In the genomic region with DNA sequence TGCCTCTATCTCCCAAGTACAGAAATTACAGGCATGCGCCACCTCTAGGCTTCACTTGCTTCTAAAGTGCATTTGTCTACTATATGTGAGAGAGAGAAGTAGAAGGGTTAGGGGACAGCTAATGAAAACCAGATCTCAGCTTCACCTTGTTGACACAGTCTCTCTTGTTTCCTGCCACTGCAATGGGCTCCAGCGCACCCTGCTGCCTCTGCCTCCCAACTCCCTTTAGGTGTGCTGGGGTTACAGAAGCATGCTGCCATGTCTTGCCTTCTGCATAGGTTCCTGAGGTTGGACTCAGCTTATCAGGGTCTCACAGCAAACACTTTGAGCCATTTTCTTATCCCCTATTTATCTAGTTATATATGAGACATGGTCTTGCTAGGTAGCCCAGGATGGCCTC, we compare ENCODE assay signal across 25 mouse cellular contexts.
DNase-seq lines count a peak whose midpoint lies in the region; ATAC-seq and TF ChIP-seq lines count a peak whose summit lies in the region.
"Had no signal": no experiment of that assay in that cellular context is flagged by ENCODE, and none has a peak within 500 bp of the region (broad histone marks: within the 10 kb centered on the region; RNA-seq: fewer than 3 reads in every experiment).

No protein-coding gene starts in this region.

- no peak overlapping the region for H3K4me3 ChIP-seq in liver, embryonic 13.5 days (replicated peaks)
- no peak overlapping the region for H3K4me3 ChIP-seq in liver, postnatal 0 days (ENCODE audit: low read depth, low read length)
- H3K4me3 ChIP-seq in liver, embryonic 16.5 days (ENCODE audit: low read depth, low read length): no peak overlapping the region
- H3K4me3 ChIP-seq in hindbrain, embryonic 12.5 days: no peak overlapping the region
- H3K4me3 ChIP-seq: forebrain, embryonic 10.5 days; forebrain, embryonic 13.5 days; heart, adult 2 months; heart, embryonic 10.5 days; heart, embryonic 13.5 days had no signal

- DNase-seq in liver, embryonic 13.5 days: no peak
- DNase-seq in liver, postnatal 0 days: no peak
- DNase-seq in thymus, postnatal 0 days (ENCODE audit: low spot score): peak; percentile 20
- DNase-seq in thymus, postnatal 4 days: no peak
- DNase-seq in thymus, postnatal 25 days: peak; percentile 55
- no peak for DNase-seq in right cerebral cortex, postnatal 25 days
- DNase-seq: adrenal gland, postnatal 10 days; adrenal gland, postnatal 36 days; cerebellum, adult 18-20 months; cerebellum, adult 9-10 months; cerebellum, postnatal 14 days; gastrocnemius, postnatal 10 days; gastrocnemius, postnatal 36 days; heart, adult 2 months; heart, postnatal 14 days; heart, postnatal 4 days had no signal

- no peak overlapping the region for H3K27ac ChIP-seq in liver, embryonic 13.5 days
- H3K27ac ChIP-seq in liver, postnatal 0 days (ENCODE audit: low read depth): no peak overlapping the region
- peak overlapping the region; percentile 9; the same call in 1 of the 2 replicates for H3K27ac ChIP-seq in liver, embryonic 16.5 days (ENCODE audit: low read length)
- no peak overlapping the region for H3K27ac ChIP-seq in hindbrain, embryonic 12.5 days
- H3K27ac ChIP-seq: forebrain, embryonic 10.5 days; forebrain, embryonic 13.5 days; heart, adult 2 months had no signal

- H3K9ac ChIP-seq in liver, embryonic 13.5 days: no peak overlapping the region
- no peak overlapping the region for H3K9ac ChIP-seq in liver, postnatal 0 days (replicated peaks)
- H3K9ac ChIP-seq in liver, embryonic 16.5 days (ENCODE audit: low read depth, low read length): no peak overlapping the region
- H3K9ac ChIP-seq in hindbrain, embryonic 12.5 days: no peak overlapping the region
- H3K9ac ChIP-seq: forebrain, embryonic 13.5 days had no signal

- H3K4me1 ChIP-seq in liver, embryonic 13.5 days (replicated peaks): peaks cover 39% of the 10 kb centered on the region
- H3K4me1 ChIP-seq in liver, postnatal 0 days (ENCODE audit: insufficient read depth): peaks cover 32% of the 10 kb centered on the region
- H3K4me1 ChIP-seq in liver, embryonic 16.5 days (ENCODE audit: control insufficient read depth, low read depth, low read length): peaks cover 14% of the 10 kb centered on the region
- no peaks in the 10 kb centered on the region for H3K4me1 ChIP-seq in hindbrain, embryonic 12.5 days
- H3K4me1 ChIP-seq: forebrain, embryonic 10.5 days; forebrain, embryonic 13.5 days had no signal

- H3K27me3 ChIP-seq in liver, embryonic 13.5 days: no peaks in the 10 kb centered on the region
- H3K27me3 ChIP-seq in liver, postnatal 0 days (ENCODE audit: insufficient read depth, low read length): no peaks in the 10 kb centered on the region
- H3K27me3 ChIP-seq in liver, embryonic 16.5 days (ENCODE audit: control insufficient read depth, insufficient read depth, low read depth, low read length): no peaks in the 10 kb centered on the region
- H3K27me3 ChIP-seq in hindbrain, embryonic 12.5 days: no peaks in the 10 kb centered on the region
- H3K27me3 ChIP-seq: forebrain, embryonic 13.5 days; heart, embryonic 13.5 days had no signal

- TF ChIP-seq EP300 in liver, postnatal 0 days (IDR thresholded peaks at IDR 0.05; ENCODE audit: low read depth): no peak

- no peaks in the 10 kb centered on the region for H3K9me3 ChIP-seq in liver, embryonic 13.5 days (replicated peaks)
- no peaks in the 10 kb centered on the region for H3K9me3 ChIP-seq in liver, postnatal 0 days (ENCODE audit: low read length)
- no peaks in the 10 kb centered on the region for H3K9me3 ChIP-seq in liver, embryonic 16.5 days (replicated peaks; ENCODE audit: control insufficient read depth, low read length)
- no peaks in the 10 kb centered on the region for H3K9me3 ChIP-seq in hindbrain, embryonic 12.5 days (replicated peaks)
- H3K9me3 ChIP-seq: forebrain, embryonic 10.5 days; forebrain, embryonic 13.5 days; heart, embryonic 10.5 days; heart, embryonic 13.5 days had no signal

- no peaks in the 10 kb centered on the region for H3K36me3 ChIP-seq in liver, embryonic 13.5 days
- H3K36me3 ChIP-seq in liver, postnatal 0 days (replicated peaks; ENCODE audit: insufficient read depth, low read length): no peaks in the 10 kb centered on the region
- no peaks in the 10 kb centered on the region for H3K36me3 ChIP-seq in liver, embryonic 16.5 days (ENCODE audit: control insufficient read depth, insufficient read depth)
- H3K36me3 ChIP-seq in hindbrain, embryonic 12.5 days: no peaks in the 10 kb centered on the region
- H3K36me3 ChIP-seq: forebrain, embryonic 10.5 days; heart, embryonic 10.5 days; heart, embryonic 13.5 days had no signal

- TF ChIP-seq CTCF in liver, postnatal 0 days (IDR thresholded peaks at IDR 0.05; ENCODE audit: low read depth): no peak

- ATAC-seq in liver, embryonic 13.5 days (ENCODE audit: low read depth): peak; percentile 22; the same call in 1 of the 2 replicates
- no peak for ATAC-seq in liver, postnatal 0 days
- no peak for ATAC-seq in liver, embryonic 16.5 days (ENCODE audit: low read depth)
- no peak for ATAC-seq in hindbrain, embryonic 12.5 days (ENCODE audit: low FRiP score)
- ATAC-seq: activated CD4-positive, CD25-positive, alpha-beta regulatory T cell, adult 4 months; CD4-positive, CD25-positive, alpha-beta regulatory T cell, adult 4 months; forebrain, embryonic 13.5 days; forebrain, embryonic 16.5 days had no signal

- WGBS in liver, embryonic 13.5 days (ENCODE audit: insufficient replicate concordance): 67% methylated on average over 2 of the region's 2 CpGs
- 71% methylated on average over 2 of the region's 2 CpGs for WGBS in liver, postnatal 0 days (ENCODE audit: insufficient replicate concordance)
- 78% methylated on average over 2 of the region's 2 CpGs for WGBS in liver, embryonic 16.5 days (ENCODE audit: insufficient replicate concordance)
- 87% methylated on average over 2 of the region's 2 CpGs for WGBS in hindbrain, embryonic 12.5 days

- H3K4me2 ChIP-seq in liver, embryonic 13.5 days: no peak overlapping the region
- no peak overlapping the region for H3K4me2 ChIP-seq in liver, postnatal 0 days (ENCODE audit: low read depth, low read length)
- H3K4me2 ChIP-seq in liver, embryonic 16.5 days (ENCODE audit: low read depth, low read length): no peak overlapping the region
- H3K4me2 ChIP-seq in hindbrain, embryonic 12.5 days (replicated peaks): no peak overlapping the region
- H3K4me2 ChIP-seq: forebrain, embryonic 13.5 days; heart, embryonic 13.5 days had no signal

Comparison
In these comparisons a context has a peak if more than half of its experiments do, and no peak if none do; other contexts are left out.
1. DNase-seq: peak in thymus, postnatal 0 days (single experiment) and thymus, postnatal 25 days (single experiment); none in liver, embryonic 13.5 days (single experiment), liver, postnatal 0 days (single experiment), thymus, postnatal 4 days (single experiment) and right cerebral cortex, postnatal 25 days (single experiment).